Mouse (Mus musculus) lung, adult 10 weeks (tissue): Measurements from ENCODE around the gene Zfp317. TPM values are rescaled to one million over a fixed set of nuclear protein-coding genes. Genes with fewer than 3 reads are reported as not detected.

Experiments used
- polyA plus RNA-seq: library from polyadenylated mRNA; stranded (reverse); fragments of 350-450 nt; fragmentation: Illumina TruSeq; extraction: RNeasy Lipid Tissue Mini Kit (QIAGEN cat#74804); gene quantifications from one replicate; pipeline ENCODE4 v1.2.3, GENCODE M21; 2014; ENCODE audit warnings: low read depth, low replicate concordance; ENCODE audit not compliant: insufficient read depth

Gene Zfp317
- polyA plus RNA-seq, result 7.1 TPM

DNA sequence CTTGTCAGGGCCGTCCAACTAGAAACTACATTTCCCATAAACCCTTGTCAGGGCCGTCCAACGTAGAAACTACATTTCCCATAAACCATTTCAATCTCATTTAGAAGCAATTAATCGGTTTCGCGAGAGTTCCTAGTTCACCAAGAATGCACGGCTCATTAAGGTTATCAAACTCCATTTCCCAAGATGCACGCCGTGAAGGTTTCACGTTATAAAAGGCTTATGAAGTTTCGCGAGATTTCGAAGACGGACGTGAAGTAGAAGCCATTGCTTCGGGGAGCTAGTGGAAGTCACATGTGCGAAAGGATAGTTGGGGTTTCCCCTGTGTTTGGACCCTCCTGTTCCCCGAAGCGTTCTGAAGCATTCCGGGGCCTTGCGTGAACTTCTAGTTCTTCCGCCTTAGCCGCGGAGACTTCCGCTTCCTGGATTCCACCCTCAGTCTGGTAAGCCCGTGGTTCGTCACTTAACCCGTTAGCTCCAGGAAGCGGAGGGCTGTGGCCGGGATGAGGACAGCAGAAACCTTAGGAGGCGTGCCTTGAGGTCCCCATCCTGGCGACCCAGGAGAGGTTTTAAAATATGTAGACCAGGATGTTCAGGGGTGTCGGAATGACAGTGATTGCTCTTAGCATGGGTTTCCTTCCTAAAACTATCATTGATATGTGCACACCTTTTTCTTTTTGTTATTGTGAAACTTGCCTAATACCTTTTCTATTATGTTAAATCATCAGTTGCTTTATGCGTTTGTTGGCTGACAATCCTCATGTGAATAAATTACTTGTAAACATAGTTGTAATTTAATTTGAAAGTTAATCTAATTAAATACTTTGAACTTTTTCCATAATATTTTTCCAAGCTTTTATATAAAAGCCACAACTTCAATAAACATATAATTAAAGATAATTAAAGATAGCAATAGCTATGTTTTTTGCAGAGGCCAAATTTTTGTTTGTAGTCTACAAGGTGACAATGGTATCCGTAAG, at the start of gene Zfp317:
Zfp317 (plus strand) TSS at position 260 of the 980 bp plus-strand sequence.

DNA sequence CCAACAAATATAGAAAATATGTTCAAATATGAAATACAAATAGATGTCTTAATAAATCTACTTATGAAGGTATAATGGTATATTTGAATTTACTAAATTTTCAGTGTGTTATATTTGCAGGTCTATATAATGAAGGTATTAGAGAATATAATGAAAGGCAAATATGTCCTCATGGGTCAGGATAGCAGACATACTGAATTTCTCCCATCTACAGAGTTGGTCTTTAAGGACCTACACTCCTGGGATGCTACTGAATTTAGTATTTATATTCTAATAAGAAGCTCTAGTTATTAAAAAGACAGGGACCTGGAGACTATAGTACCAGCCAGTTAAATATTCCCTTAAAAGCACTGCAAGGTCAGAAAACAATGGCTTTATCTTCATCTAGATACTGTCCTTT, 39.6 kb upstream of the Zfp317 start, which contains the start of gene Olfr855:
Olfr855 (plus strand) TSS at position 301 of the 400 bp plus-strand sequence.

Other genes with a start within 250 kb of the Zfp317 start
- not detected for gene Olfr847, start 243.4 kb upstream of the Zfp317 start, polyA plus RNA-seq
- not detected for gene Olfr849, start 181.8 kb upstream of the Zfp317 start, polyA plus RNA-seq
- not detected for gene Olfr850, start 143.9 kb upstream of the Zfp317 start, polyA plus RNA-seq
- not detected for gene Olfr851, start 128.8 kb upstream of the Zfp317 start, polyA plus RNA-seq
- gene Olfr853, start 81.0 kb upstream of the Zfp317 start, polyA plus RNA-seq, result not detected
- not detected for gene Olfr854, start 54.7 kb upstream of the Zfp317 start, polyA plus RNA-seq
- not detected for gene Olfr855, start 39.5 kb upstream of the Zfp317 start, polyA plus RNA-seq
- gene Olfr857, start 87.3 kb downstream of the Zfp317 start, polyA plus RNA-seq, result not detected
- not detected for gene Olfr58, start 158.2 kb downstream of the Zfp317 start, polyA plus RNA-seq
- not detected for gene Olfr859, start 182.8 kb downstream of the Zfp317 start, polyA plus RNA-seq
- gene Olfr860, start 227.6 kb downstream of the Zfp317 start, polyA plus RNA-seq, result not detected